Mouse (Mus musculus) heart, postnatal 25 days (tissue): ENCODE data around the gene Slc39a12. TPM values are rescaled to one million over a fixed set of nuclear protein-coding genes. Genes with fewer than 3 reads are reported as not detected.

Source experiments
- total RNA-seq, 2 experiments: library from RNA; stranded (reverse); gene quantifications; 2 replicates each; pipeline ENCODE4 v1.2.3; 2021

The Slc39a12 gene
- total RNA-seq, 2 experiments from 2014 or later, result 0.08 TPM; not detected in 1

Other genes with a start within 250 kb of the Slc39a12 start
- gene Tmem236, start 213.8 kb upstream of the Slc39a12 start, total RNA-seq, result not detected
- gene Mrc1, start 158.9 kb upstream of the Slc39a12 start, total RNA-seq, result 10 to 100 TPM; 17.5 to 20.0 TPM
- gene Cacnb2, start 214.8 kb downstream of the Slc39a12 start, total RNA-seq, result 10 to 100 TPM; 55.1 to 80.7 TPM